Mouse (Mus musculus) G1E (cell line): ENCODE results near the gene Ext2.

Experiments
- CTCF ChIP-seq: IDR thresholded peaks from 2 replicates; pipeline ENCODE4 v1.5.1; 2012; ENCODE audit warnings: low read depth, low read length, inconsistent platforms, mixed read lengths
- GATA2 ChIP-seq: IDR thresholded peaks from 2 replicates; pipeline ENCODE4 v1.6.1; 2012; ENCODE audit warnings: low read depth, low read length, inconsistent platforms, borderline replicate concordance
- POLR2AphosphoS5 ChIP-seq: IDR thresholded peaks from 2 replicates; pipeline ENCODE4 v1.6.1; 2012; ENCODE audit warnings: low read depth, low read length, inconsistent platforms; ENCODE audit not compliant: insufficient replicate concordance

- TF ChIP-seq CTCF: no peak
- TF ChIP-seq GATA2: no peak
- no peak for TF ChIP-seq POLR2AphosphoS5
These were observed 109.1 kb downstream of the Ext2 start for GRCm38 (mm10) chr2:93713267-93713666.
